Mouse (Mus musculus) heart, postnatal 0 days (tissue): Measurements from ENCODE around the gene 1600002K03Rik. TPM values are rescaled to one million over a fixed set of nuclear protein-coding genes. Genes with fewer than 3 reads are reported as not detected.

ENCODE experiments used
- ATAC-seq: fragments of 200-750 bp; cut with Nextera tagmentation; 2 replicates; pipeline ENCODE4 v1.8.0; 2017; ENCODE audit warnings: low read depth, moderate number of reproducible peaks, moderate library complexity; ENCODE audit not compliant: insufficient read depth
- DNase-seq: peaks from one replicate; pipeline ENCODE4 v3.0.0-alpha.2; 2016; ENCODE audit warnings: low spot score
- H3K27ac ChIP-seq: fragments of 300-500 bp; sonication (generic); 2 replicates; pipeline ENCODE4 v1.5.1; 2014; ENCODE audit warnings: low read depth, mild to moderate bottlenecking
- H3K27me3 ChIP-seq: fragments of 300-500 bp; sonication (generic); 2 replicates; pipeline ENCODE4 v1.6.1; 2014; ENCODE audit warnings: low read length, mixed read lengths; ENCODE audit not compliant: control insufficient read depth, insufficient read depth
- H3K36me3 ChIP-seq: fragments of 300-500 bp; sonication (generic); replicated peaks from 2 replicates; pipeline ENCODE4 v1.6.1; 2014; ENCODE audit warnings: low read length, mixed read lengths; ENCODE audit not compliant: control insufficient read depth, insufficient read depth
- H3K4me1 ChIP-seq: fragments of 300-500 bp; sonication (generic); 2 replicates; pipeline ENCODE4 v1.6.1; 2014; ENCODE audit warnings: antibody characterized with exemption; ENCODE audit not compliant: control insufficient read depth, insufficient read depth
- H3K4me2 ChIP-seq: fragments of 300-500 bp; sonication (generic); 2 replicates; pipeline ENCODE4 v1.6.1; 2014; ENCODE audit warnings: low read depth, mild to moderate bottlenecking, low read length, moderate library complexity
- H3K4me3 ChIP-seq: fragments of 300-500 bp; sonication (generic); 2 replicates; pipeline ENCODE4 v1.5.1; 2014; ENCODE audit warnings: low read depth, low read length
- H3K9ac ChIP-seq: fragments of 300-500 bp; sonication (generic); replicated peaks from 2 replicates; pipeline ENCODE4 v1.6.1; 2014; ENCODE audit warnings: low read depth, low read length, mixed read lengths
- H3K9me3 ChIP-seq: fragments of 300-500 bp; sonication (generic); replicated peaks from 2 replicates; pipeline ENCODE4 v1.6.1; 2016; ENCODE audit warnings: low read length; ENCODE audit not compliant: control insufficient read depth
- CTCF ChIP-seq: IDR thresholded peaks from 2 replicates; pipeline ENCODE4 v1.5.1; 2016; ENCODE audit warnings: antibody characterized with exemption, control low read depth, low read depth
- EP300 ChIP-seq: IDR thresholded peaks from 2 replicates; pipeline ENCODE4 v1.6.1; 2016; ENCODE audit warnings: antibody characterized with exemption, low read depth
- WGBS: fragments of 180-500 bp; shearing (Covaris S2); extraction: QIAGEN DNeasy Blood & Tissue Kit; methylation state at CpG from one replicate; pipeline ENCODE4 v1.1.7; 2014; 5-methylcytosine and 5-hydroxymethylcytosine counted together
- polyA plus RNA-seq: library from polyadenylated mRNA; unstranded; fragments of >200 nt; fragmentation: Nextera tagmentation; extraction: Ambion mirVana; gene quantifications from 2 replicates; pipeline ENCODE4 v1.2.1, GENCODE M21; 2015
- total RNA-seq: library from RNA; depleted of rRNA; stranded (reverse); fragments of >200 nt; gene quantifications from 2 replicates; pipeline ENCODE4 v1.2.3, GENCODE M21; 2014; ENCODE audit warnings: low replicate concordance

The 1600002K03Rik gene
- total and polyA plus RNA-seq, 2 experiments from 2014 or later: 5.7 to 8.9 TPM

DNA sequence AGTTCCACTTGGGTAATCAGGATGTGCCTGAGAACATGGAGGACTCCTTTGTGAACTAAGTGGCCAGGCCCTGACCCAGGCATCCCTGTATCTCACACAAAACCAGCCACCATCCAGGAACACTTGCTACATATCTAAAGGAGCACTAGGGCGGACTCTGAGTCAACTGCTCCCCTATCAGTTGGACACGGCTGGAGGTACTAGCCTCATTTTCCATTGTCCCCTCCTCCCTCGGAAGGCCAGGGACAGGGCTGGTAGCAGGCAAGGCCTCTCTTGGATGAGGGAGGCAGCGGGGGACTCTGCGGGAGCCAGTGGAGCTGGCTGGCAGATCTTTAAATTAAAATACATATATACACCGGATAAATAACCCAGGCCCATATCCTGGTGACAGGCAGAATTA, 21.2 kb downstream of the 1600002K03Rik start:
- ATAC-seq: no peak
- DNase-seq: no peak
- TF ChIP-seq CTCF: no peak
- H3K4me3 ChIP-seq: no peak overlapping the region
- H3K9ac ChIP-seq: no peak overlapping the region
- WGBS: 54% methylated on average over 6 of the region's 6 CpGs
- H3K27ac ChIP-seq: no peak overlapping the region
- no peak overlapping the region for H3K4me2 ChIP-seq
- no peaks in the 10 kb centered on the region for H3K36me3 ChIP-seq
- peaks cover 33% of the 10 kb centered on the region for H3K27me3 ChIP-seq
- H3K4me1 ChIP-seq: peaks cover 12% of the 10 kb centered on the region
- H3K9me3 ChIP-seq: no peaks in the 10 kb centered on the region

DNA sequence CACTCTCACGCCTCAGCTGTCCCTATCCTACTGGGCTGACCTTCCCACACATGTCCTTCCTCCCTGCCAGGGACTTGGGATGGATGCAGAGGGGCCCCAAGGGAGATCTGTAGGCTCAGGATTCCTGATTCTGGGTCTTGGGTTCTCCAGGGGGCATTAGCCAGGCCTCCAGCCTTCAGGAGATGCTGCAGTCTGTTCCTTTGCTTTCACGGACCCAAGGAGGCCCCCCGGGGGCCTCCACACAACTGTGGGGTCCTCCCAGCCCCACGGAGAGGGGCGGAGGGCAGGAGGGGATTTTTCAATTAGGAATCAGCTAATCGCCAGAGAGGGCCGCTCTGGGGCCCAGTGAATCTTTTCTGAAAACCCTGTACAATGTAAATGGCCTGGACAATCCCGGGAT, 21.7 kb downstream of the 1600002K03Rik start:
- H3K27me3 ChIP-seq: peaks cover 31% of the 10 kb centered on the region
- no peak overlapping the region for H3K9ac ChIP-seq
- no peak overlapping the region for H3K27ac ChIP-seq
- WGBS: 70% methylated on average over 8 of the region's 8 CpGs
- no peak overlapping the region for H3K4me2 ChIP-seq
- no peak overlapping the region for H3K4me3 ChIP-seq
- TF ChIP-seq EP300 (no peak), CTCF (no peak)
- ATAC-seq (no peak), DNase-seq (no peak)
- no peaks in the 10 kb centered on the region for H3K9me3 ChIP-seq
- peaks cover 12% of the 10 kb centered on the region for H3K4me1 ChIP-seq
- no peaks in the 10 kb centered on the region for H3K36me3 ChIP-seq

DNA sequence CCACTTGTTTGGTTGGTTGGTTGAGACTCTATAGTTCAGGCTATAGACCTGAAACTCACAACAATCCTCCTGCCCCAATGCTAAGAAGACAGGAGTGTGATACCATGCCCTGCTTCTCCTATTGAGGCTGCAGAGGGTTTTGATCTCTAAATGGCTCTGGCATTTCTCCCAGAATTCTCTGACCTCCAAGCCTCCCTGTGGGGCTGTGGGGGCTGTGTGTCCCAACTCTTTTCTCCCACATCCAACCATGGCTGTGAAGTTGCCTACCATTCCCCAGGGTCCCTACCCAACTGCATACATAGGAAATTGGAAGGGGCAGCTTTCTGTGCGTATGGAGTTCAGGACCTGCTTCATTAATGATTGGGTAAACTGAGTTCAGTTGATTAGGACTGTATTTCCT, 23.4 kb downstream of the 1600002K03Rik start:
- ATAC-seq: no peak

GRCm38 (mm10) chr10:80196778-80197581, 24.2 kb downstream of the 1600002K03Rik start:
- Histone ChIP-seq H3K4me2 (no peak overlapping the region), H3K9me3 (no peaks in the 10 kb centered on the region), H3K27ac (no peak overlapping the region), H3K9ac (no peak overlapping the region), H3K4me3 (no peak overlapping the region), H3K4me1 (no peaks in the 10 kb centered on the region), H3K27me3 (peaks cover 9% of the 10 kb centered on the region), H3K36me3 (no peaks in the 10 kb centered on the region)
- ATAC-seq (no peak), DNase-seq (no peak)
- WGBS: 79% methylated on average over 33 of the region's 33 CpGs
- TF ChIP-seq EP300: no peak
- TF ChIP-seq CTCF: no peak

More for the DNA sequence above, 23.4 kb downstream of the 1600002K03Rik start:
- no peaks in the 10 kb centered on the region for H3K4me1 ChIP-seq
- peaks cover 15% of the 10 kb centered on the region for H3K27me3 ChIP-seq
- H3K4me3 ChIP-seq: no peak overlapping the region
- H3K9me3 ChIP-seq: no peaks in the 10 kb centered on the region
- no peaks in the 10 kb centered on the region for H3K36me3 ChIP-seq
- no peak for DNase-seq
- H3K27ac ChIP-seq: no peak overlapping the region
- H3K4me2 ChIP-seq: no peak overlapping the region
- TF ChIP-seq EP300 (no peak), CTCF (no peak)
- WGBS: 81% methylated on average over 1 of the region's 1 CpGs
- no peak overlapping the region for H3K9ac ChIP-seq

- TF ChIP-seq CTCF (peak; percentile 91), EP300 (no peak)
- H3K9ac ChIP-seq: no peak overlapping the region
- no peak overlapping the region for H3K4me2 ChIP-seq
- H3K9me3 ChIP-seq: no peaks in the 10 kb centered on the region
- no peaks in the 10 kb centered on the region for H3K36me3 ChIP-seq
- H3K27ac ChIP-seq: no peak overlapping the region
- 53% methylated on average over 3 of the region's 3 CpGs for WGBS
- H3K27me3 ChIP-seq: no peaks in the 10 kb centered on the region
- ATAC-seq: peak; percentile 91
- peak; percentile 82 for DNase-seq
- no peaks in the 10 kb centered on the region for H3K4me1 ChIP-seq
- no peak overlapping the region for H3K4me3 ChIP-seq
Observed at GRCm38 (mm10) chr10:80199440-80200008, 26.8 kb downstream of the 1600002K03Rik start.

- ATAC-seq (no peak), DNase-seq (no peak)
- Histone ChIP-seq H3K36me3 (no peaks in the 10 kb centered on the region), H3K4me3 (no peak overlapping the region), H3K27ac (no peak overlapping the region), H3K27me3 (no peaks in the 10 kb centered on the region), H3K4me2 (no peak overlapping the region), H3K4me1 (no peaks in the 10 kb centered on the region), H3K9me3 (no peaks in the 10 kb centered on the region), H3K9ac (no peak overlapping the region)
- 73% methylated on average over 6 of the region's 6 CpGs for WGBS
- TF ChIP-seq CTCF (no peak), EP300 (no peak)
Observed at GRCm38 (mm10) chr10:80200485-80200884, 27.7 kb downstream of the 1600002K03Rik start.
